25 mouse cellular contexts compared by ENCODE assay signal in the genomic region with DNA sequence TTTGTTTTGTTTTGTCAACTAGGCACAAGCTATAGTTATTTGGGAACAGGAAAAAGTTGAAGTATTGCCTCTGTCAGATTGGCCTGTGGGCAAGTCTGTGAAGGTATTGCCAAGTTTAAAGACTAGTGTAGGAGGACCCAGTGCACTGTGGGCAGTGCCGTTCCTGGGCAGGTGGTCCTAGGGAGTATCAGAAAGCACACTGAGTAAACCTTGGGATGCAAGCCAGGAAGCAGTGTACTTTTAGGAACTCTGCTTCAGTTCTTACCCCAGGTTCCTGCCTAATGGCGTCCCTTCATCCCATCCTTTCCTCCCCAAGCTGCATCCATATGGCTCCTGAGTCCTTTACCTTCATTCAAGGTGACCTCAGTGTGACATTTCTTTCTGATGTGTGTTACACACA. TPM values are rescaled to one million over a fixed set of nuclear protein-coding genes. Genes with fewer than 3 reads are reported as not detected.
DNase-seq lines count a peak whose midpoint lies in the region; ATAC-seq and TF ChIP-seq lines count a peak whose summit lies in the region.
"Had no signal": no experiment of that assay in that cellular context is flagged by ENCODE, and none has a peak within 500 bp of the region (broad histone marks: within the 10 kb centered on the region; RNA-seq: fewer than 3 reads in every experiment).

No protein-coding gene starts in this region.

- H3K4me3 ChIP-seq in heart, adult 2 months: no peak overlapping the region
- no peak overlapping the region for H3K4me3 ChIP-seq in heart, embryonic 10.5 days
- H3K4me3 ChIP-seq in heart, embryonic 14.5 days (ENCODE audit: control insufficient read depth in 1 of 2, insufficient read depth in 1 of 2, low read depth in 1 of 2, low read length in 2 of 2): no peak overlapping the region
- H3K4me3 ChIP-seq in brown adipose tissue, adult 24 weeks (ENCODE audit: insufficient read depth, low read depth, low read length): no peak overlapping the region
- H3K4me3 ChIP-seq in heart, embryonic 16.5 days (ENCODE audit: low read length): no peak overlapping the region
- H3K4me3 ChIP-seq in kidney, adult 2 months (ENCODE audit: insufficient read depth, low read depth, low read length): no peak overlapping the region
- H3K4me3 ChIP-seq in forebrain, embryonic 10.5 days: no peak overlapping the region
- H3K4me3 ChIP-seq: embryonic facial prominence, embryonic 13.5 days; forebrain, embryonic 13.5 days; hindbrain, embryonic 15.5 days had no signal

- no peak for TF ChIP-seq EP300 in heart, adult 2 months (IDR thresholded peaks at IDR 0.05; ENCODE audit: insufficient read depth, low read depth, low read length)

- H3K36me3 ChIP-seq in heart, adult 2 months (ENCODE audit: control insufficient read depth, insufficient read depth, low read length): peaks cover 4% of the 10 kb centered on the region
- H3K36me3 ChIP-seq in heart, embryonic 10.5 days: no peaks in the 10 kb centered on the region
- H3K36me3 ChIP-seq in heart, embryonic 14.5 days (ENCODE audit: control insufficient read depth, insufficient read depth, low read length): no peaks in the 10 kb centered on the region
- H3K36me3 ChIP-seq in heart, embryonic 16.5 days (ENCODE audit: control insufficient read depth, insufficient read depth): no peaks in the 10 kb centered on the region
- no peaks in the 10 kb centered on the region for H3K36me3 ChIP-seq in kidney, adult 2 months (ENCODE audit: control insufficient read depth, insufficient read depth, low read length)
- H3K36me3 ChIP-seq in forebrain, embryonic 10.5 days (replicated peaks): no peaks in the 10 kb centered on the region
- H3K36me3 ChIP-seq: embryonic facial prominence, embryonic 13.5 days; hindbrain, embryonic 15.5 days had no signal

- H3K4me1 ChIP-seq in heart, adult 2 months (ENCODE audit: control insufficient read depth, insufficient read depth, low read length): peaks cover 16% of the 10 kb centered on the region
- peaks cover 59% of the 10 kb centered on the region for H3K4me1 ChIP-seq in heart, embryonic 10.5 days
- H3K4me1 ChIP-seq in heart, embryonic 14.5 days (ENCODE audit: control insufficient read depth in 2 of 2, insufficient read depth in 2 of 2, low read length in 2 of 2): peaks cover 28 to 46% of the 10 kb centered on the region in 2 experiments
- peaks cover 12% of the 10 kb centered on the region for H3K4me1 ChIP-seq in brown adipose tissue, adult 24 weeks (ENCODE audit: control insufficient read depth, insufficient read depth, insufficient read length, low read length)
- H3K4me1 ChIP-seq in heart, embryonic 16.5 days (ENCODE audit: control insufficient read depth, insufficient read depth, low read length): peaks cover 36% of the 10 kb centered on the region
- H3K4me1 ChIP-seq in kidney, adult 2 months (ENCODE audit: control insufficient read depth, insufficient read depth, low read length): peaks cover 17% of the 10 kb centered on the region
- H3K4me1 ChIP-seq in forebrain, embryonic 10.5 days: peaks cover 34% of the 10 kb centered on the region

- H3K9ac ChIP-seq in heart, adult 2 months (ENCODE audit: low read depth, low read length): no peak overlapping the region
- peak overlapping the region; percentile 16; the same call in 1 of the 2 replicates for H3K9ac ChIP-seq in heart, embryonic 14.5 days (ENCODE audit: low read length)
- no peak overlapping the region for H3K9ac ChIP-seq in heart, embryonic 16.5 days (ENCODE audit: low read length)
- H3K9ac ChIP-seq: embryonic facial prominence, embryonic 13.5 days; forebrain, embryonic 13.5 days; forebrain, postnatal 0 days; hindbrain, embryonic 15.5 days had no signal

- H3K9me3 ChIP-seq in heart, embryonic 10.5 days: no peaks in the 10 kb centered on the region
- no peaks in the 10 kb centered on the region for H3K9me3 ChIP-seq in heart, embryonic 14.5 days (ENCODE audit: control insufficient read depth, low read length)
- no peaks in the 10 kb centered on the region for H3K9me3 ChIP-seq in heart, embryonic 16.5 days (replicated peaks; ENCODE audit: control insufficient read depth, low read length)
- H3K9me3 ChIP-seq in forebrain, embryonic 10.5 days: no peaks in the 10 kb centered on the region
- H3K9me3 ChIP-seq: embryonic facial prominence, embryonic 13.5 days; forebrain, embryonic 13.5 days; hindbrain, embryonic 15.5 days had no signal

- no peak for TF ChIP-seq POLR2A in heart, adult 2 months (IDR thresholded peaks at IDR 0.05; ENCODE audit: insufficient read depth, low read depth, low read length)
- no peak for TF ChIP-seq POLR2A in kidney, adult 2 months (IDR thresholded peaks at IDR 0.05; ENCODE audit: low read depth, low read length)

- 52% methylated on average over 2 of the region's 2 CpGs for WGBS in heart, adult 2 months
- 63% methylated on average over 2 of the region's 2 CpGs for WGBS in heart, embryonic 10.5 days
- 61% methylated on average over 2 of the region's 2 CpGs for WGBS in heart, embryonic 14.5 days
- WGBS in heart, embryonic 16.5 days: 76% methylated on average over 2 of the region's 2 CpGs
- 68% methylated on average over 2 of the region's 2 CpGs for WGBS in kidney, adult 2 months
- 88% methylated on average over 2 of the region's 2 CpGs for WGBS in forebrain, embryonic 10.5 days

- no peak for TF ChIP-seq CTCF in heart, adult 2 months (IDR thresholded peaks at IDR 0.05)
- no peak for TF ChIP-seq CTCF in kidney, adult 2 months (conservative IDR thresholded peaks at IDR 0.05; ENCODE audit: insufficient read depth, insufficient read length, low read depth, low read length)

- H3K4me2 ChIP-seq in heart, embryonic 14.5 days (ENCODE audit: low read length): 0 out of 2 replicates have a peak overlapping the region, but pooled peaks have one; percentile 10
- H3K4me2 ChIP-seq in heart, embryonic 16.5 days (ENCODE audit: low read depth, low read length): no peak overlapping the region
- H3K4me2 ChIP-seq: embryonic facial prominence, embryonic 13.5 days; forebrain, embryonic 13.5 days; hindbrain, embryonic 15.5 days had no signal

- intact Hi-C loops in heart, adult 2 months (cut with DNase I): loop anchor here (5.0 kb wide), 1 partner anchor 148 kb away; no protein-coding TSS in a partner anchor

- H3K79me2 ChIP-seq in heart, adult 2 months (replicated peaks; ENCODE audit: control insufficient read depth, insufficient read depth, low read length): no peaks in the 10 kb centered on the region

- no peak for ATAC-seq in heart, embryonic 14.5 days (ENCODE audit: insufficient number of reproducible peaks, insufficient read depth, low FRiP score, low read depth)
- ATAC-seq in heart, embryonic 16.5 days (replicated peaks; ENCODE audit: extremely low read depth, insufficient read depth, low FRiP score): no peak
- ATAC-seq: activated CD4-positive, CD25-positive, alpha-beta regulatory T cell, adult 4 months; forebrain, embryonic 13.5 days; forebrain, postnatal 0 days; intestine, embryonic 16.5 days; Patski had no signal

- H3K27ac ChIP-seq in heart, adult 2 months: peak overlapping the region; percentile 49
- no peak overlapping the region for H3K27ac ChIP-seq in heart, embryonic 10.5 days
- H3K27ac ChIP-seq in heart, embryonic 14.5 days (replicated peaks in 1 of 2; ENCODE audit: control insufficient read depth in 1 of 2, insufficient read depth in 1 of 2, low read depth in 2 of 2, low read length in 2 of 2): peak overlapping the region; percentile 70 to 71
- H3K27ac ChIP-seq in brown adipose tissue, adult 24 weeks (replicated peaks; ENCODE audit: low read depth, low read length): peak overlapping the region; percentile 77
- peak overlapping the region; percentile 41 for H3K27ac ChIP-seq in heart, embryonic 16.5 days (ENCODE audit: low read length)
- H3K27ac ChIP-seq in kidney, adult 2 months (ENCODE audit: insufficient read depth, low read depth, low read length): no peak overlapping the region
- H3K27ac ChIP-seq in forebrain, embryonic 10.5 days: no peak overlapping the region
- H3K27ac ChIP-seq: embryonic facial prominence, embryonic 13.5 days; forebrain, embryonic 13.5 days; hindbrain, embryonic 15.5 days had no signal

- DNase-seq in heart, adult 2 months: no peak
- DNase-seq in heart, embryonic 10.5 days (ENCODE audit: low spot score): no peak
- no peak for DNase-seq in heart, adult 8-10 months (ENCODE audit: low spot score)
- no peak for DNase-seq in kidney, adult 2 months
- no peak for DNase-seq in forebrain, embryonic 10.5 days (ENCODE audit: extremely low spot score, low spot score)
- DNase-seq: adrenal gland, postnatal 14 days; cerebellum, adult 18-20 months; cerebellum, adult 9-11 months; cerebellum, postnatal 36 days; forebrain, postnatal 0 days; kidney, adult 8-10 months had no signal

- no peaks in the 10 kb centered on the region for H3K27me3 ChIP-seq in heart, adult 2 months (ENCODE audit: control insufficient read depth, insufficient read depth, low read length)
- no peaks in the 10 kb centered on the region for H3K27me3 ChIP-seq in heart, embryonic 10.5 days (ENCODE audit: insufficient read depth, poor library complexity, severe bottlenecking)
- H3K27me3 ChIP-seq in heart, embryonic 14.5 days (ENCODE audit: control insufficient read depth, insufficient read depth, low read length): no peaks in the 10 kb centered on the region
- no peaks in the 10 kb centered on the region for H3K27me3 ChIP-seq in heart, embryonic 16.5 days (ENCODE audit: control insufficient read depth, insufficient read depth, low read length)
- no peaks in the 10 kb centered on the region for H3K27me3 ChIP-seq in kidney, adult 2 months (replicated peaks; ENCODE audit: control insufficient read depth, insufficient read depth, low read length)
- H3K27me3 ChIP-seq in forebrain, embryonic 10.5 days (ENCODE audit: poor library complexity, severe bottlenecking): peaks cover 68% of the 10 kb centered on the region
- H3K27me3 ChIP-seq: CH12.LX; embryonic facial prominence, embryonic 13.5 days; hindbrain, embryonic 15.5 days; Patski had no signal

RNA-seq across cellular contexts. Expression of a gene that starts 2.1 kb away (rescaled TPM):
- under 1 TPM; 0.14 to 0.16 TPM for total RNA-seq in heart, adult 2 months (2021)
- polyA plus RNA-seq in heart, adult 2 months (2012; rRNA removed): 0.50 and 0.94 TPM in 2 replicates
- polyA plus RNA-seq in heart, embryonic 10.5 days (2016; fragmentation: Nextera tagmentation; extraction: Ambion mirVana): 3.0 and 4.8 TPM in 2 replicates
- polyA plus RNA-seq in heart, embryonic 14.5 days (2014; fragmentation: Nextera tagmentation; extraction: Ambion mirVana): 0.96 and 1.1 TPM in 2 replicates
- under 1 TPM; 0.19 to 0.37 (median 0.27) TPM for total RNA-seq in heart, adult 8-10 months (2022)
- polyA plus RNA-seq in brown adipose tissue, adult 24 weeks (2012; ENCODE audit: insufficient read depth, insufficient read length, missing spikeins): not detected in 2 replicates
- 1.9 and 2.9 TPM in 2 replicates for polyA plus RNA-seq in heart, embryonic 16.5 days (2015; fragmentation: Nextera tagmentation; extraction: Ambion mirVana)
- polyA plus RNA-seq in kidney, adult 2 months (2012; rRNA removed): 17.0 and 20.0 TPM in 2 replicates
- 1.8 and 2.0 TPM in 2 replicates for polyA plus RNA-seq in forebrain, embryonic 10.5 days (2016; fragmentation: Nextera tagmentation; extraction: Ambion mirVana)
- total RNA-seq: CH12.LX had no signal

RNA-seq across cellular contexts. Expression of a gene that starts 24.9 kb away (rescaled TPM):
- not detected for total RNA-seq in heart, adult 2 months (2021)
- polyA plus RNA-seq in heart, adult 2 months (2012; rRNA removed): 0.20 and 0.29 TPM in 2 replicates
- polyA plus RNA-seq in heart, embryonic 10.5 days (2016; fragmentation: Nextera tagmentation; extraction: Ambion mirVana): not detected in 2 replicates
- polyA plus RNA-seq in heart, embryonic 14.5 days (2014; fragmentation: Nextera tagmentation; extraction: Ambion mirVana): not detected in 2 replicates
- total RNA-seq in heart, adult 8-10 months (2022): not detected
- polyA plus RNA-seq in brown adipose tissue, adult 24 weeks (2012; ENCODE audit: insufficient read depth, insufficient read length, missing spikeins): not detected in 2 replicates
- polyA plus RNA-seq in heart, embryonic 16.5 days (2015; fragmentation: Nextera tagmentation; extraction: Ambion mirVana): not detected in 2 replicates
- not detected in 2 replicates for polyA plus RNA-seq in kidney, adult 2 months (2012; rRNA removed)
- polyA plus RNA-seq in forebrain, embryonic 10.5 days (2016; fragmentation: Nextera tagmentation; extraction: Ambion mirVana): not detected in 2 replicates
- total RNA-seq: CH12.LX; forebrain, postnatal 0 days; gastrocnemius, adult 18-20 months; gastrocnemius, postnatal 25 days; heart, adult 18-20 months had no signal
- polyA plus RNA-seq: activated CD4-positive, CD25-positive, alpha-beta regulatory T cell, adult 4 months; embryonic facial prominence, embryonic 13.5 days; forebrain, embryonic 13.5 days; forebrain, postnatal 0 days; hindbrain, embryonic 11.5 days; hindbrain, embryonic 15.5 days; intestine, embryonic 16.5 days; Patski had no signal

RNA-seq across cellular contexts. Expression of a gene that starts 25.7 kb away (rescaled TPM):
- 10 to 100 TPM; 45.8 to 60.2 TPM for total RNA-seq in heart, adult 2 months (2021)
- polyA plus RNA-seq in heart, adult 2 months (2012; rRNA removed): 77.7 and 110 TPM in 2 replicates
- polyA plus RNA-seq in heart, embryonic 10.5 days (2016; fragmentation: Nextera tagmentation; extraction: Ambion mirVana): 165 and 193 TPM in 2 replicates
- 167 and 173 TPM in 2 replicates for polyA plus RNA-seq in heart, embryonic 14.5 days (2014; fragmentation: Nextera tagmentation; extraction: Ambion mirVana)
- 10 to 100 TPM; 39.3 to 47.4 (median 44.6) TPM for total RNA-seq in heart, adult 8-10 months (2022)
- 16.2 and 22.0 TPM in 2 replicates for polyA plus RNA-seq in brown adipose tissue, adult 24 weeks (2012; ENCODE audit: insufficient read depth, insufficient read length, missing spikeins)
- polyA plus RNA-seq in heart, embryonic 16.5 days (2015; fragmentation: Nextera tagmentation; extraction: Ambion mirVana): 152 and 159 TPM in 2 replicates
- polyA plus RNA-seq in kidney, adult 2 months (2012; rRNA removed): 90.0 and 94.2 TPM in 2 replicates
- 79.3 and 80.8 TPM in 2 replicates for polyA plus RNA-seq in forebrain, embryonic 10.5 days (2016; fragmentation: Nextera tagmentation; extraction: Ambion mirVana)

RNA-seq across cellular contexts. Expression of a gene that starts 30.1 kb away (rescaled TPM):
- total RNA-seq in heart, adult 2 months (2021): under 1 TPM in 1 of 2 experiments, not detected in 1; 0.27 TPM
- polyA plus RNA-seq in heart, adult 2 months (2012; rRNA removed): not detected in 2 replicates
- not detected in 2 replicates for polyA plus RNA-seq in heart, embryonic 10.5 days (2016; fragmentation: Nextera tagmentation; extraction: Ambion mirVana)
- polyA plus RNA-seq in heart, embryonic 14.5 days (2014; fragmentation: Nextera tagmentation; extraction: Ambion mirVana): not detected in 2 replicates
- under 1 TPM in 1 of 4 experiments, not detected in 3; 0.25 TPM for total RNA-seq in heart, adult 8-10 months (2022)
- polyA plus RNA-seq in brown adipose tissue, adult 24 weeks (2012; ENCODE audit: insufficient read depth, insufficient read length, missing spikeins): not detected in 2 replicates
- not detected in 2 replicates for polyA plus RNA-seq in heart, embryonic 16.5 days (2015; fragmentation: Nextera tagmentation; extraction: Ambion mirVana)
- polyA plus RNA-seq in kidney, adult 2 months (2012; rRNA removed): not detected in 2 replicates
- polyA plus RNA-seq in forebrain, embryonic 10.5 days (2016; fragmentation: Nextera tagmentation; extraction: Ambion mirVana): not detected in 2 replicates
- total RNA-seq: CH12.LX; forebrain, postnatal 0 days; gastrocnemius, adult 18-20 months; gastrocnemius, postnatal 25 days; heart, adult 18-20 months had no signal
- polyA plus RNA-seq: embryonic facial prominence, embryonic 13.5 days; forebrain, embryonic 13.5 days; forebrain, postnatal 0 days; hindbrain, embryonic 15.5 days; intestine, embryonic 16.5 days; Patski had no signal

RNA-seq across cellular contexts. Expression of a gene that starts 50.7 kb away (rescaled TPM):
- under 1 TPM; 0.60 to 0.61 TPM for total RNA-seq in heart, adult 2 months (2021)
- 0.82 and 0.88 TPM in 2 replicates for polyA plus RNA-seq in heart, adult 2 months (2012; rRNA removed)
- polyA plus RNA-seq in heart, embryonic 10.5 days (2016; fragmentation: Nextera tagmentation; extraction: Ambion mirVana): 0.21 and 0.30 TPM in 2 replicates
- 0.14 and 0.20 TPM in 2 replicates for polyA plus RNA-seq in heart, embryonic 14.5 days (2014; fragmentation: Nextera tagmentation; extraction: Ambion mirVana)
- total RNA-seq in heart, adult 8-10 months (2022): under 1 TPM; 0.44 to 0.82 (median 0.51) TPM
- not detected in 2 replicates for polyA plus RNA-seq in brown adipose tissue, adult 24 weeks (2012; ENCODE audit: insufficient read depth, insufficient read length, missing spikeins)
- polyA plus RNA-seq in heart, embryonic 16.5 days (2015; fragmentation: Nextera tagmentation; extraction: Ambion mirVana): 0.17 and 0.21 TPM in 2 replicates
- 0.05 TPM in 2 replicates for polyA plus RNA-seq in kidney, adult 2 months (2012; rRNA removed)
- polyA plus RNA-seq in forebrain, embryonic 10.5 days (2016; fragmentation: Nextera tagmentation; extraction: Ambion mirVana): 1.5 and 1.6 TPM in 2 replicates
- polyA plus RNA-seq: activated CD4-positive, CD25-positive, alpha-beta regulatory T cell, adult 4 months had no signal

Comparison
In these comparisons a context has a peak if more than half of its experiments do, and no peak if none do; other contexts are left out.
1. H3K27ac ChIP-seq: peak in heart, adult 2 months (single experiment), heart, embryonic 14.5 days (2 of 2), brown adipose tissue, adult 24 weeks (single experiment) and heart, embryonic 16.5 days (single experiment); none in heart, embryonic 10.5 days (single experiment), kidney, adult 2 months (single experiment) and forebrain, embryonic 10.5 days (single experiment).